Mouse (Mus musculus) cerebellum, adult 2 months (tissue): Measurements from ENCODE around the gene Wdr62. TPM values are rescaled to one million over a fixed set of nuclear protein-coding genes. Genes with fewer than 3 reads are reported as not detected.

Source experiments
- DNase-seq, 2 experiments: peaks; one replicate each; pipeline ENCODE4 v3.0.0; 2021
- H3K27ac ChIP-seq: fragments of 200-500 bp; 2 replicates; pipeline ENCODE4 v1.5.1; 2012; ENCODE audit warnings: low read length, control low read depth, inconsistent platforms; ENCODE audit not compliant: insufficient read depth
- H3K27me3 ChIP-seq: fragments of 200-500 bp; 2 replicates; pipeline ENCODE4 v1.6.1; 2012; ENCODE audit warnings: inconsistent platforms, mild to moderate bottlenecking, low read length, moderate library complexity; ENCODE audit not compliant: control insufficient read depth, insufficient read depth
- H3K4me1 ChIP-seq: fragments of 200-500 bp; 2 replicates; pipeline ENCODE4 v1.6.1; 2011; ENCODE audit warnings: low read length; ENCODE audit not compliant: control insufficient read depth, insufficient read depth
- H3K4me3 ChIP-seq: fragments of 200-500 bp; replicated peaks from 2 replicates; pipeline ENCODE3; 2011; ENCODE audit warnings: mild to moderate bottlenecking, low read depth, low read length, control low read depth; ENCODE audit not compliant: insufficient read depth
- CTCF ChIP-seq: fragments of 200-500 bp; IDR thresholded peaks from 2 replicates; pipeline ENCODE4 v1.5.1; 2011; ENCODE audit warnings: low read depth, mild to moderate bottlenecking, control low read depth, low read length, moderate library complexity, borderline replicate concordance; ENCODE audit not compliant: insufficient read depth
- POLR2A ChIP-seq: fragments of 200-500 bp; IDR thresholded peaks from 2 replicates; pipeline ENCODE4 v1.6.1; 2011; ENCODE audit warnings: low read length, control low read depth, borderline replicate concordance; ENCODE audit not compliant: insufficient read depth
- WGBS: fragments of 180-500 bp; shearing (Covaris S2); methylation state at CpG from one replicate; pipeline ENCODE4 v1.1.7; 2018; 5-methylcytosine and 5-hydroxymethylcytosine counted together
- polyA plus RNA-seq: library from polyadenylated mRNA; depleted of rRNA; stranded (reverse); fragments of >200 nt; gene quantifications from 2 replicates; pipeline ENCODE4 v1.2.3, GENCODE M21; 2012

Wdr62 gene
- polyA plus RNA-seq, 1 experiment: 3.8 TPM

DNA sequence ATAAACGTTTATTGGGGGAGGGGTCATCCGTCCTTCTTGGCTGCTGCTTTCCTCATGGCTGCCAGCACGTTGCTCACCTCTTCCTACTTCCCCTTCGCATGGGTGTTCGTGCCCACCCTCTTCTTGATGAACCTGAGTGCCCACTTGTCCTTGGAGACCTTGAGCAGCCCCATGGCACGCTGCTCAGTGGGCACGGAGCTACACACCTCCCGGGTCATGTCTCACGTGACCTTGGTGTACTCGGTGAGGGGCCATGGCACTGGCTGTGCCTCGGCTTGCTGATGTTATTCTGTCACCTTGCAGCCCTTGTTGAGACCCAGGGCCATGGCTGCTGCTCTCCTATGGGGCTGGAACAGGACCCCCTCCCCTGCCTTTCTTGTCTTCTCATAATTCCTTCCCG lies 29.9 kb upstream of the Wdr62 start:
- Histone ChIP-seq H3K27ac (no peak overlapping the region), H3K4me3 (no peak overlapping the region), H3K4me1 (peaks cover 17% of the 10 kb centered on the region), H3K27me3 (no peaks in the 10 kb centered on the region)
- TF ChIP-seq CTCF (no peak), POLR2A (no peak)
- WGBS: 78% methylated on average over 12 of the region's 12 CpGs
- no peak for DNase-seq

DNA sequence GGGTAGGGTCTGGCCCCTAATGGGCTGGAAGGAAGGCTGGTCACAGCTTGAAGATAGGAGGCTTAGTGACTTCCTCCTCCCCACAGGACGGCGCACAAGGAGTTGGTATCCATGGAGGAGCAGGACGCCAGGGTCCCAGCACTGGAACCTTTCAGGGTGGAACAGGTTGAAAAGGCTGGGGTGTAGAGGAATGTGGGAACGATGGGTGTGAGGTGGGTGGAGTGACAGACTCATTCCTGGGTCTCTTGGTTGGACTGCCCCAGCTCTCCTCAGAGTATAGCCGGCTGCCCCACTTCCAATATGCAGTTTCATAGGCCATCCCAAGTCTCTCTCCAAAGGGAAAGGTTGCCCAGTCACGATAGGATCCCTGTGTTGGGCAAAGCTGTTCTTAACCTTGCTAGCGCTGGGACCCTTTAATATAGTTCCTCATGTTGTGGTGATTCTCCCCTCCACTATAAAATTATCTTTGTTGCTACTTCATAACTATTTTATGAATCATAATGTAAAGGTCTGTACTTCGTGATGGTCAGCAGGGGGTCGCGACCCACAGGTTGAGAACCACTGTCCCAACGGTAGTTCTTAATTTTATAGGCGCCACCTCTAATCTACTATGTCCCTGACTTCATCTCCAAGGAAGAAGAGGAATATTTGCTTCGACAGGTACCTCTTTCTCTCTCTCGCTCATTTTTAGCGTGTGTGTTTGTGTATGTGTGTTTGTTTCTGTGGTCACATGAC lies 29.3 kb upstream of the Wdr62 start:
- no peak for DNase-seq

DNA sequence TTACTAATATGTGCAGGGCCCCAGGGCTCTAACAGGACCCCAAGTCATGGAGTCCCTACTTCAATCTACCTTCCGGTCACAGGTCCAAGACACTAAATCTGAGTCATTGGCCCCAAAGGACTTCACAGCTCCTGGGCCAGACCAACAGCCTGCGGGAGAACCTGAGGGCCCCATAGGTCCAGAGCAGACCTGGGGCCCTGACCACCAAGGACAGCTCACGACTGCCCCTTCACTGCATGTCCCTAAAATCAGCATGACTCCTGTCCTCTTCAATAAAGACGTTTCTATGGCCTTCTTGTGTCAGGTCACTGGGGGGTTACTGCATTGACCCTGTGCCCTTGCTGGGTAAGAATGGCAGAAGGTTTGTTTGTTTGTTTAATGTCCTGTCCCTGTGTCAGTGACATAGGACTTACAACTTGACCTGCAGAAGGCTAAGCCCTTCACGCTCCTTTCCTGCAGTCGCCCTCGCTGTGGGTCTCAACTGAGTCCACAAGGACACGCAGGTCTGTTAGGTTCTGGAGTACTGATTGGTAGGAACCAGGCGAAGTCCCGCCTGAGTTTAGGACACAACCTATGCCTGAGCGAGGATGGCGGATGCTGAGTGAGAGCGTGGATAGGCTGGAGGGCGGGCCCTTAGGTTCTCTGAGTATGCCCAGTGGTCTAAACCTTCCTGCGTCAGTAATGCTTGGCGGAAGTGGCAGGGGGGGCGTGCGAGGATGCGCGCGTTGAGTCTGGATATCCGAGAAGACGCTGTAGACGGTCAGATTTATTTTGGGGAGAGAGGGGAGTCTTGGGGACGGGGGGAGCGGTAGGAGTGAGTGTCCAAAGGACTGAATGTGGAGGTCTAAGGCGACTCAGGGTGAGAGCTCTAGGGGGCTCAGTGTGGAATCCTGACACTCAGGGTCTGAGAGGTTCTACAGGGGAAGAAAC lies 28.1 kb upstream of the Wdr62 start, which contains the start of gene Alkbh6:
Gene Alkbh6, plus strand, starts transcription at position 642 of the 930 bp plus-strand sequence.
- TF ChIP-seq CTCF (peak; percentile 10; the same call in 1 of the 2 replicates), POLR2A (peak; percentile 96)
- Histone ChIP-seq H3K4me3 (peak within 1 kb of the TSS; percentile 80), H3K27ac (peak within 1 kb of the TSS; percentile 49), H3K27me3 (no peaks in the 10 kb centered on the region), H3K4me1 (peaks cover 4% of the 10 kb centered on the region; the same call in 1 of the 2 replicates)
- peak; percentile 94 to 98 for DNase-seq
- 3% methylated on average over 27 of the region's 27 CpGs for WGBS

More for the DNA sequence above, 29.3 kb upstream of the Wdr62 start:
- Histone ChIP-seq H3K27ac (no peak overlapping the region), H3K27me3 (no peaks in the 10 kb centered on the region), H3K4me3 (peak overlapping the region; percentile 80), H3K4me1 (peaks cover 11% of the 10 kb centered on the region)
- TF ChIP-seq CTCF (no peak), POLR2A (no peak)
- 56% methylated on average over 15 of the region's 15 CpGs for WGBS

DNA sequence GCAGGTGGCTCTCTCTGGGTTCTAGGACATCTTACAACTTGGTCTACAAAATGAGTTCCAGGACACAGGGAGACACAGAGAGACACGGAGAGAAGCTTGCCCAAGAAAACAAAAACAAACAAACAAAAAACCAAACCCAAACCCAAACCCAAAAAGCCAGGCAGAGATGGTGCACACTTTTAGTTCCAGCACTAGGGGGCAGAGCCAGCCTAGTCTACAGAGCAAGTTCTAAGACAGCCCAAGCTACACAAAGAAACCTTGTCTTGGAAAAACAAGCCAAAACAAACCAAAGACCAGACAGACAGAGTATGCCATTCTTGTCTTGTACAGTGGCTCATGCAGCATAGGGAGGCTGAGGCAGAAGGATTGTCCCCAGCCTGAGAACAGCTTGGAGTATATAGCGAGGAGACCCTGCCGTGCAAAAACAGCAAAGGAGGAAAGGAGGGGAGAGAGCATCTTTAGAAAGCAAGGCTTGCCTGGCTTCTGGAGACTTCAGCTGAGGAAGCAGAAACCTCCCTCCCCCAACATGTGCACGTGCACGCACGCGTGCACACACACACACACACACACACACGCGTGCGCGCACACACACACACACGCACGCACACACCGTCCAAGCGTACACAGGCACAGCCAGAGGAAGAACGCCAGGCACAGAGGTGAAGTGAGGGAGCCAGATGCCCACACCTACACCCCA lies 26.0 kb upstream of the Wdr62 start:
- 88% methylated on average over 16 of the region's 16 CpGs for WGBS
- Histone ChIP-seq H3K4me3 (no peak overlapping the region), H3K27me3 (no peaks in the 10 kb centered on the region), H3K4me1 (peaks cover 4% of the 10 kb centered on the region; the same call in 1 of the 2 replicates), H3K27ac (no peak overlapping the region)
- peak; percentile 48; the same call in 1 of the 2 replicates for TF ChIP-seq CTCF
- no peak for TF ChIP-seq POLR2A
- no peak for DNase-seq

DNA sequence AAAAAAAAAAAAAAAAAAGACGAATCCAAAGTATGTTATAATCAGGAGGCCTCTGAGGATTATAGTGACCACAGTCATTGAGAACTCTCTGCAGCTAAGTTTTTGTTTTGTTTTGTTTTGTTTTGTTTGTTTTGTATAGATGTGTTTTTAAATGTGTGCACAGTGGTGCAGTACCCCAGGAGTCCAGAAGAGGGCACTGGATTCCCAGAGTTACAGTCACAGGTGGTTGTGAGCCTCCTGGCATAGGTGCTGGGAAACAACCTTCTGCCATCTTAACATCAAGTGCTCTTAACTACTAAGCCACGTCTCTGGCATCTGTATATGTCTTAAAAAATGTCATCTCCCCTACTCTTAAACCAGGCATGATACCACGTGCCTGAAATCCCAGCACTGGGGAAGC lies 20.7 kb upstream of the Wdr62 start:
- DNase-seq: no peak
- H3K27me3 ChIP-seq: no peaks in the 10 kb centered on the region
- H3K4me3 ChIP-seq: no peak overlapping the region
- TF ChIP-seq POLR2A (no peak), CTCF (peak; percentile 78)
- no peak overlapping the region for H3K27ac ChIP-seq
- H3K4me1 ChIP-seq: peaks cover 15% of the 10 kb centered on the region
- 41% methylated on average over 3 of the region's 3 CpGs for WGBS

DNA sequence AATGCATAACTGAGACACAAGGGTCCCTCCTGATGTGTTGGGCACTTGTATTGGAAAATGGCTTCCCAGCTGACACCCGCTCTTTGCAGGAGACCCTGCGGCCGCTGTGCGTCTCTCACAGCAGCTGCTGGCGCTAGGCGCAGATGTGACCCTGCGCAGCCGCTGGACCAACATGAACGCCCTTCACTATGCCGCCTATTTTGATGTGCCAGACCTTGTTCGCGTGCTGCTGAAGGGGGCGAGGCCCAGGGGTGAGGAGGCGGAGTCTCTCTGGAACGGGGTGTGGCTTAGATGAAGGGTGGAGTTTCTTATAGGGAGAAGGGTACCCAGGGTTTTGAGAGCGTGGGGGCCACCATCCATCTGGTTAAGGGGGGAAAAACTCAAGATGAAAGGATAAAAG lies 17.0 kb upstream of the Wdr62 start:
- no peak overlapping the region for H3K4me3 ChIP-seq
- no peak for TF ChIP-seq CTCF
- TF ChIP-seq POLR2A: no peak
- H3K27ac ChIP-seq: no peak overlapping the region
- 87% methylated on average over 16 of the region's 16 CpGs for WGBS
- DNase-seq: peak in 1 of 2 experiments; percentile 42
- H3K4me1 ChIP-seq: peaks cover 30% of the 10 kb centered on the region
- no peaks in the 10 kb centered on the region for H3K27me3 ChIP-seq

DNA sequence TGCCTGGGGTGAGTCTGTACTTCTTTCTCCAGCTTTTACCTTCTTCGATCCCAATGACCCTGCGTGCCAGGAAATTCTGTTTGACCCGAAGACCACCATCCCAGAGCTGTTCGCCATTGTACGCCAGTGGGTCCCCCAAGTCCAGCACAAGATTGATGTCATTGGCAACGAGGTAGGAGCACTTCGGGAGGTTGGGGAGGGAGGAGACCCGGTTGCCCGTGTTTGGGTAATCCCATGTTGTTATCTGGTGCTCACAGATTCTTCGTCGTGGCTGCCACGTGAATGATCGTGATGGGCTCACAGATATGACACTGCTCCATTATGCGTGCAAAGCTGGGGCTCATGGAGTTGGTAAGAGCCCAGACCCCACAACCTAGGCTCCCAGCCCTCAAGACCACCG lies 16.6 kb upstream of the Wdr62 start:
- 92% methylated on average over 15 of the region's 15 CpGs for WGBS
- Histone ChIP-seq H3K27me3 (no peaks in the 10 kb centered on the region), H3K4me3 (no peak overlapping the region), H3K4me1 (peaks cover 30% of the 10 kb centered on the region), H3K27ac (no peak overlapping the region)
- TF ChIP-seq POLR2A (no peak), CTCF (no peak)
- peak in 1 of 2 experiments; percentile 32 for DNase-seq
